Mouse (Mus musculus) right cerebral cortex, adult 18-20 months (tissue): ENCODE measurements around the gene Gm45717.
A peak's percentile ranks its signal among the peaks of the same experiment; 100 is the strongest.

Experiments used
- DNase-seq: peaks from one replicate; pipeline ENCODE4 v3.0.0; 2022; ENCODE audit warnings: mixed read lengths

The Gm45717 gene

GRCm38 (mm10) chr7:140942341-140942740 lies 13.4 kb downstream of the Gm45717 start:
- DNase-seq, result no peak

GRCm38 (mm10) chr7:140941222-140942051 lies 14.3 kb downstream of the Gm45717 start, which contains the start of gene Pgghg:
Gene Pgghg, plus strand, starts transcription at chr7:140941391.
- peak; percentile 56 for DNase-seq

GRCm38 (mm10) chr7:140939669-140940171 lies 16.0 kb downstream of the Gm45717 start:
- DNase-seq, result no peak

GRCm38 (mm10) chr7:140938896-140939295 lies 16.8 kb downstream of the Gm45717 start:
- DNase-seq, result no peak

GRCm38 (mm10) chr7:140938436-140938835 lies 17.3 kb downstream of the Gm45717 start:
- DNase-seq, result no peak

GRCm38 (mm10) chr7:140927181-140927580 lies 28.6 kb downstream of the Gm45717 start:
- DNase-seq, result no peak

GRCm38 (mm10) chr7:140923070-140923775 lies 32.5 kb downstream of the Gm45717 start:
- no peak for DNase-seq

GRCm38 (mm10) chr7:140922398-140923069 lies 33.2 kb downstream of the Gm45717 start:
- DNase-seq, result no peak

GRCm38 (mm10) chr7:140921225-140921975 lies 34.3 kb downstream of the Gm45717 start:
- no peak for DNase-seq

- no peak for DNase-seq
These were observed 35.2 kb downstream of the Gm45717 start, which contains the start of gene Nlrp6 for GRCm38 (mm10) chr7:140920418-140921029. Gene Nlrp6, plus strand, starts transcription at chr7:140920902.

- no peak for DNase-seq
These were observed 35.8 kb downstream of the Gm45717 start for GRCm38 (mm10) chr7:140919911-140920310.

- DNase-seq, result no peak
These were observed 41.6 kb downstream of the Gm45717 start for GRCm38 (mm10) chr7:140914031-140914690.

- DNase-seq, result no peak
These were observed 42.8 kb downstream of the Gm45717 start for GRCm38 (mm10) chr7:140912846-140913482.

- peak; percentile 71 for DNase-seq
These were observed 43.4 kb downstream of the Gm45717 start for GRCm38 (mm10) chr7:140912293-140912692.

- peak; percentile 72 for DNase-seq
These were observed 47.1 kb downstream of the Gm45717 start for GRCm38 (mm10) chr7:140908634-140909107.

- no peak for DNase-seq
These were observed 47.6 kb downstream of the Gm45717 start for GRCm38 (mm10) chr7:140908181-140908580.

- DNase-seq, result no peak
These were observed 48.0 kb downstream of the Gm45717 start for GRCm38 (mm10) chr7:140907697-140908096.

- DNase-seq, result no peak
These were observed 48.6 kb downstream of the Gm45717 start for GRCm38 (mm10) chr7:140907131-140907530.

- no peak for DNase-seq
These were observed 50.1 kb downstream of the Gm45717 start for GRCm38 (mm10) chr7:140905642-140906081.

- peak; percentile 58 for DNase-seq
These were observed 52.5 kb downstream of the Gm45717 start for GRCm38 (mm10) chr7:140903212-140903611.
